Mouse (Mus musculus) stomach, adult 2 months (tissue): ENCODE results near the gene Dus3l. TPM values are rescaled to one million over a fixed set of nuclear protein-coding genes. Genes with fewer than 3 reads are reported as not detected.

ENCODE experiments used
- polyA plus RNA-seq: library from polyadenylated mRNA; depleted of rRNA; stranded (reverse); fragments of >200 nt; gene quantifications from 2 replicates; pipeline ENCODE4 v1.2.3, GENCODE M21; 2012; rRNA removed

Dus3l gene
- 42.5 and 43.8 TPM in 2 replicates for polyA plus RNA-seq

GRCm38 (mm10) chr17:56764474-56765354 lies at the start of gene Dus3l:
Gene Dus3l (plus strand): TSS chr17:56764757.

DNA sequence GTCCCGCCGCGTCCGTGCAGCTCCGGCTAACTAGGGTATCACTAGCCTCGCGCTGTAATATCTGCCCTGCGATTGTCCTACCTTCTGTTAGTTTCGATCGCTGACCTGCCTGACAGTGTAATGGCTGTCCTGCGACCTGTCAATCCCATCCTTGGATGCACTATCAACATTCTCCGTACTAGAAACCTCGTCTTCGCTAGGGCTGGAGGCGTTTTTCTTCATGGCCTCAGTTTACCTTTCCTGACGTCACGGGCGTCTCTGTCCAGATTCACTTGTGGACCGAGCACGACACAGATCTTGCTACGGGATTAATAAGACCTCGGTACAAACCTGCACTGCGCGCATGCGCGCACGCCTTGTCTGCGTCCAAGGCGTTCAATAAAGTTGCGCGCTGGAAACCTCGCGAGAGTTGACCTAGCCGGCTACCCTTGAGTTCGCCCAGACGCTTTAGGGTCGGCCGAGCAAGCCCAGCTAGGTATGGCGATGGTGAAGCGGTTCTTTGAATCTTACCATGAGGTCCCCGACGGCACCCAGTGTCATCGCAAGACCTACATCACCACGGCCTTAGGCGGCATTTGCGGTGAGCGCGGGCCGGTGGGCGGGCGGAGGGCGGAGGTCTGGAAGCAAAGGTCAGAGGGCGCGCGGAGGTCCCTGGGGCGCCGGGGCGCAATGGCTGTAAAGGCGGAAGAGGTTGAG lies 47.0 kb upstream of the Dus3l start, which contains the start of the genes Ndufa11 and Vmac:
Ndufa11 (plus strand) TSS at position 405 of the 696 bp plus-strand sequence.
Vmac (minus strand) TSS at position 660 of the 696 bp plus-strand sequence.

GRCm38 (mm10) chr17:56757416-56758123 lies 7.0 kb upstream of the Dus3l start, which contains the start of gene Nrtn:
Gene Nrtn (minus strand): TSS chr17:56757530.

GRCm38 (mm10) chr17:56769950-56770349 lies 5.4 kb downstream of the Dus3l start, which contains the start of gene Prr22:
Gene Prr22 (plus strand): TSS chr17:56770250.

Other genes with a start within 250 kb of the Dus3l start
- 18.8 and 19.0 TPM in 2 replicates for gene Gm20219, start 210.4 kb upstream of the Dus3l start, polyA plus RNA-seq
- 39.6 and 58.7 TPM in 2 replicates for gene Safb2, start 180.2 kb upstream of the Dus3l start, polyA plus RNA-seq
- 42.0 and 56.8 TPM in 2 replicates for gene Safb, start 179.9 kb upstream of the Dus3l start, polyA plus RNA-seq
- 65.1 and 76.9 TPM in 2 replicates for gene 2410015M20Rik, start 155.0 kb upstream of the Dus3l start, polyA plus RNA-seq
- 923 and 1,272 TPM in 2 replicates for gene Rpl36, start 151.3 kb upstream of the Dus3l start, polyA plus RNA-seq
- gene Lonp1, start 137.9 kb upstream of the Dus3l start, polyA plus RNA-seq: 30.8 and 35.7 TPM in 2 replicates
- gene Catsperd, start 136.6 kb upstream of the Dus3l start, polyA plus RNA-seq: 0.05 and 0.08 TPM in 2 replicates
- gene Ranbp3, start 91.5 kb upstream of the Dus3l start, polyA plus RNA-seq: 41.3 and 41.5 TPM in 2 replicates
- 612 and 926 TPM in 2 replicates for gene Ndufa11, start 47.0 kb upstream of the Dus3l start, polyA plus RNA-seq
- 12.7 and 17.2 TPM in 2 replicates for gene Vmac, start 46.7 kb upstream of the Dus3l start, polyA plus RNA-seq
- 61.1 and 186 TPM in 2 replicates for gene Nrtn, start 7.2 kb upstream of the Dus3l start, polyA plus RNA-seq
- 2.9 and 3.5 TPM in 2 replicates for gene Prr22, start 5.5 kb downstream of the Dus3l start, polyA plus RNA-seq
- 10.5 and 10.9 TPM in 2 replicates for gene Rfx2, start 66.3 kb downstream of the Dus3l start, polyA plus RNA-seq
- gene Acsbg2, start 109.7 kb downstream of the Dus3l start, polyA plus RNA-seq: not detected in 2 replicates
- gene 1700061G19Rik, start 110.7 kb downstream of the Dus3l start, polyA plus RNA-seq: 0.18 and 0.25 TPM in 2 replicates
- gene Mllt1, start 170.7 kb downstream of the Dus3l start, polyA plus RNA-seq: 24.1 and 27.8 TPM in 2 replicates
- gene Acer1, start 217.4 kb downstream of the Dus3l start, polyA plus RNA-seq: 23.5 and 26.4 TPM in 2 replicates
- 92.3 and 119 TPM in 2 replicates for gene Clpp, start 225.5 kb downstream of the Dus3l start, polyA plus RNA-seq
- 29.2 and 45.8 TPM in 2 replicates for gene Alkbh7, start 232.6 kb downstream of the Dus3l start, polyA plus RNA-seq
- not detected in 2 replicates for gene Pspn, start 235.3 kb downstream of the Dus3l start, polyA plus RNA-seq
- 19.6 and 20.1 TPM in 2 replicates for gene Gtf2f1, start 246.5 kb downstream of the Dus3l start, polyA plus RNA-seq
- not detected in 2 replicates for gene Gm17949, start 246.7 kb downstream of the Dus3l start, polyA plus RNA-seq